Mouse (Mus musculus): ENCODE measurements around the gene Zfp11. TPM values are rescaled to one million over a fixed set of nuclear protein-coding genes. Genes with fewer than 3 reads are reported as not detected.

The Zfp11 gene
- total RNA-seq, 4 experiments from 2014 or later, result 6.3 to 8.3 (median 7.0) TPM

- peak in 1 of 2 experiments; percentile 76 for DNase-seq (ENCODE audit: low spot score in 2 of 2)
Observed at GRCm38 (mm10) chr5:129611060-129611459, 58.8 kb downstream of the Zfp11 start.

GRCm38 (mm10) chr5:129607476-129607875, 62.4 kb downstream of the Zfp11 start:
- DNase-seq (ENCODE audit: low spot score in 2 of 2), result no peak

Other genes starting within 250 kb of the Zfp11 start
- gene Sfswap, start 168.9 kb downstream of the Zfp11 start, total RNA-seq (2022), result 100 to 1,000 TPM; 110 to 152 (median 139) TPM
- 100 to 1,000 TPM; 103 to 128 (median 115) TPM for gene Mmp17, start 85.9 kb downstream of the Zfp11 start, total RNA-seq (2022)
- not detected for gene Sept14, start 38.4 kb upstream of the Zfp11 start, total RNA-seq (2022)
- gene Mrps17, start 45.4 kb upstream of the Zfp11 start, total RNA-seq (2022), result 10 to 100 TPM; 72.9 to 92.8 (median 78.4) TPM
- gene Nipsnap2, start 55.0 kb upstream of the Zfp11 start, total RNA-seq (2022), result 10 to 100 TPM; 79.4 to 85.9 (median 82.6) TPM
- gene Psph, start 117.3 kb upstream of the Zfp11 start, total RNA-seq (2022), result 10 to 100 TPM; 23.0 to 31.3 (median 28.6) TPM
- gene Sumf2, start 176.9 kb upstream of the Zfp11 start, total RNA-seq (2022), result 10 to 100 TPM; 20.2 to 26.5 (median 22.7) TPM
- gene Chchd2, start 217.4 kb upstream of the Zfp11 start, total RNA-seq (2022), result 100 to 1,000 TPM; 410 to 438 (median 418) TPM
- gene Zbed5, start 225.6 kb upstream of the Zfp11 start, total RNA-seq (2022), result 1 to 10 TPM; 7.0 to 7.7 (median 7.2) TPM
- gene Phkg1, start 228.4 kb upstream of the Zfp11 start, total RNA-seq (2022), result 10 to 100 TPM; 24.4 to 26.8 (median 25.6) TPM
- 1 to 10 TPM; 1.8 to 8.3 (median 2.2) TPM for gene Nupr1l, start 238.4 kb upstream of the Zfp11 start, total RNA-seq (2022)